Mouse (Mus musculus) liver, postnatal 0 days (tissue): ENCODE measurements around the gene Kcnj16.

Source experiments
- CTCF ChIP-seq: sonication (generic); IDR thresholded peaks from 2 replicates; pipeline ENCODE4 v1.5.1; 2016; ENCODE audit warnings: antibody characterized with exemption, low read depth
- EP300 ChIP-seq: IDR thresholded peaks from 2 replicates; pipeline ENCODE4 v1.6.1; 2016; ENCODE audit warnings: antibody characterized with exemption, low read depth, mild to moderate bottlenecking

GRCm38 (mm10) chr11:111067787-111068186 is 100.0 kb downstream of the Kcnj16 start:
- no peak for TF ChIP-seq EP300
- TF ChIP-seq CTCF: no peak
